Mouse (Mus musculus): ENCODE results near the gene Iqsec1. TPM values are rescaled to one million over a fixed set of nuclear protein-coding genes. Genes with fewer than 3 reads are reported as not detected.
"Not testable (repeated sequence)": the region's sequence is repeated elsewhere in the genome, so short reads cannot be mapped to it uniquely, and the experiment has no call there.

The Iqsec1 gene
- total RNA-seq, 2 experiments from 2014 or later: 194 to 213 TPM

DNA sequence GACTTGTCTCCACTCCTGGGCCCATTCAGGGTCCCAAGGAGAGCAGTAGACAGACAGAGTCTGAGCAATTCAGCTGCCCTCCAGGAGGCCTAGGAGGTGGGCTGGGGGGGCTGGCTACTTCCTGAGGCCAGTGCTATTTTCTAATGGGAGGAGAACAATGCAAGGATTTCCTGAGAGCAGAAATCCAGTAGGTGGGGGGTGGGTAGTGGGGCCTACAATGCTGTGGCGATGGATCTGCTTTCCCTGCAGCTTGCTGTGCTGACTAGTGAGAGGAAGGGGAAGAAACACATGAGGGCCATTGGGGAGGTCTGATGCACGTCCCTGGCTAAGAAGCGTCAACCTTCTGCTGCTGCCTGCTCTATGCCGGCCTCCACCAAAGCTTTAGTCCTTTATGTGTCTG, 309.7 kb downstream of the Iqsec1 start:
- no peak for DNase-seq (ENCODE audit: low spot score in 2 of 2)

DNA sequence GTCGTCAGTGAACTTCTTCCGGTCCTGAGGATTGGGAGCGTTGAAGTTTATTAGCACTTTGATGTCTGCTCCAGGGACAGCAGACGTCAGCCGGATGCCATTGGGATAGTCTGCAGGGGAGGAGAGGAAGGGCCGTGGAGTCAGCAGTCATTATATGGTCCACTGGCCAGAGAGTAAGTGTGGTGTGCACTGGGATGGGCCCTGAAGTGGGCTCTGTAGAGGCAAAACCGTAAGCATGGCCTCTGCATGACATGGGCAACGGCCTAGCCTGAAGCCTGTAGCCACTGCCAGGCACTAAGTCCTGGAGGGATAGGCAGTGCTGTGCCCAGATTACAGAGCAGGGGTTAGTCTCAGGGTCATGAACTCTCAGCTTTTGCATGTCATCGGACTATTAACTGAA, 319.8 kb downstream of the Iqsec1 start:
- DNase-seq (ENCODE audit: low spot score in 2 of 2): no peak

DNA sequence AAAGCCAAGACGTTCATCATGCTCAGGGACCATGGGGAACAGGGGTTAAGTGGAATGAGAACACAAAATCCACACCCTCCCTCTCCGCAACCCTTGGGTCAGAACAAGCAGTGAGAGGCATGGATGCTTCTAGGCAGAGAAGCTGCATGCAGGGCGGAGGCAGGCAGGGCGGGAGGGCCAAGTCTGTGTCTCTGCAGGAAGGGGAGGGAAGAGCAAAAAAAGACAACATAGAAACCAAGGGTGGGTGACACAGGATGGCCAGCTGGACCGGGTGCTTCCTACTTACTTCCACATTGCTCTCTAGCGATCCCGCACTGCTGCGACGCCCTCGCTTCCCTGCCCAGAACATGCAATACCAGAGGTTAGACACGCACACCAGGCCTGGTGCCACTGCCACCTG, 324.7 kb downstream of the Iqsec1 start:
- no peak for DNase-seq (ENCODE audit: low spot score in 2 of 2)

GRCm38 (mm10) chr6:90662148-90662547, 326.3 kb downstream of the Iqsec1 start:
- no peak for DNase-seq (ENCODE audit: low spot score in 2 of 2)

- no peak for DNase-seq (ENCODE audit: low spot score in 2 of 2)
Measured at GRCm38 (mm10) chr6:90661029-90661399, 327.5 kb downstream of the Iqsec1 start.

- DNase-seq (ENCODE audit: low spot score in 2 of 2): no peak
Measured at GRCm38 (mm10) chr6:90660398-90661028, 328.0 kb downstream of the Iqsec1 start.

- DNase-seq (ENCODE audit: low spot score in 2 of 2): no peak
Measured at GRCm38 (mm10) chr6:90659913-90660312, 328.6 kb downstream of the Iqsec1 start.

DNA sequence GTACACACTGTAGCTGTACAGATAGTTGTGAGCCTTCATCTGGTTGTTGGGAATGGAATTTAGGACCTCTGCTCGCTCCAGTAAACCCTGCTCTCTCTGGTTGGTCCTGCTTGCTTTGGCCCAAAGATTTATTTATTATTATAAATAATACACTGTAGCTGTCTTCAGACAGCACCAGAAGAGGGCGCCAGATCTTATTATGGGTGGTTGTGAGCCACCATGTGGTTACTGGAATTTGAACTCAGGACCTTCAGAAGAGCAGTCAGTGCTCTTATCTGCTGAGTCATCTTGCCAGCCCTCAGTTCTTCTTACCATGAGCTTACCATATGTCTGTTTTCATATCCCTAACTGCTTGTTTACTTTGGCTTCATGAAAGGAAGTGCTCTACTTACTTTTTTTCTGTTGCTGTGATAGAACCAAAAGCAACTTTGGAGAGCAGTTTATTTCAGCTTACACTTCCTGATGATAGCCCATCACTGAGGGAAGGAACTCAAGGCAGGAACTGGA, 332.1 kb downstream of the Iqsec1 start:
- DNase-seq (ENCODE audit: low spot score in 2 of 2): not testable (repeated sequence)

DNA sequence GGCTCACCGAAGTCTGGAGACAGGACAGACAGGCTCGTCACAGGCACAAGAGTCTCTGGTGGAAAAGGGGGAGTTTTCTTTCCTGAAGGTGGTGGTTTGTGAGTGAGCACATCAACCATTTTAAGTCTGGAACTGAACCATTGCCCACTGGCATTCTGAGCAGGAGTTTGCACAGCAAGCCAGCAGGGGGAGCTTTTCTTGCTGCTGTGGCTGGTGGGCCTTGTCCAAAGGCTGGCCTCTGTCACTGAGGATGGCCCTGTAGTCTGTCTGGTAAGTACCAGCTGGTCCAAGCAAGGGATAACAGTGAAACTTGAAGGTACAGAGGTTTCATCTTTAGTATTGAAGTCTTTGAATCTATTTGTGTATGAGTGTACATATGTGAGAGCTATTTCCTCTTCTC, 334.7 kb downstream of the Iqsec1 start:
- peak; percentile 50 to 65 for DNase-seq (ENCODE audit: low spot score in 2 of 2)

DNA sequence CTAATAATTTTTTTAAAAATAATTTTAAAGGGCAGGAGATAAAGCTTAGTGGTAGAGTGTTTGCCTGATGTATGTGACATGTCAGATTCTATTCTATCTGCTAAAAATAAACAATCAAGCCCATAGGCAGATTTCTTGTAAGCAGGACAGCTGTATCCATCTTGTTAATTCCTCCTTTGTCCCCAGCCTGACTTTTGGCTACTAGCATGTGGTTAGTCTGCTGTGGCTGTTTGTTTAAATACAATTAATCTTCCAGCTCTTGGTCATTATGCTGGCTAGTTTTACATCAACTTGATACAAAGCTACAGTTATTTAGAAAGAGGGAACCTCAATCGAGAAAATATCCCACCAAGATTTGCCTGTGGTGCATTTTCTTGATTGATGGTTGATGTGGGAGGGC, 337.9 kb downstream of the Iqsec1 start:
- DNase-seq (ENCODE audit: low spot score in 2 of 2): no peak

- DNase-seq (ENCODE audit: low spot score in 2 of 2): no peak
Measured at GRCm38 (mm10) chr6:90649279-90649678, 339.2 kb downstream of the Iqsec1 start.

- no peak for DNase-seq (ENCODE audit: low spot score in 2 of 2)
Measured at GRCm38 (mm10) chr6:90648391-90648790, 340.1 kb downstream of the Iqsec1 start.

DNA sequence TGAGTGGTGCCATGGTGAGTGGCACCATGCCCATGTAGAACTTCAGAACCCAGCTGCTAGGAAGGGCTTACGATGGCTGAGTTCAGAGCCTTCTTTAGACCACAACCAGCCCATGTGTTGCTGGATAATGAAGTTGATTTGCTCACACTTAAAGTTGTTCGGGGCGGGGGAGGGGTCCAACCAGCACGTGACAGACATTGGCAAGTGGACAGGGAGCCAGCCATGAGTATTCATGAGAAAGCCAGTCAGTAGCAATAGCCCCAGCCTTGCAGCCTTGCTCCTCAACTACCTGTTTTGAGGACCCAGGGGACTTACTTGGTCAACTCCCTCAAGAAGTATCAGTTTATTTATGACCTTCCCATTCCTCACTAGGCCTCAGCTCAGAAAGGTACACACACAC, 343.5 kb downstream of the Iqsec1 start:
- no peak for DNase-seq (ENCODE audit: low spot score in 2 of 2)

DNA sequence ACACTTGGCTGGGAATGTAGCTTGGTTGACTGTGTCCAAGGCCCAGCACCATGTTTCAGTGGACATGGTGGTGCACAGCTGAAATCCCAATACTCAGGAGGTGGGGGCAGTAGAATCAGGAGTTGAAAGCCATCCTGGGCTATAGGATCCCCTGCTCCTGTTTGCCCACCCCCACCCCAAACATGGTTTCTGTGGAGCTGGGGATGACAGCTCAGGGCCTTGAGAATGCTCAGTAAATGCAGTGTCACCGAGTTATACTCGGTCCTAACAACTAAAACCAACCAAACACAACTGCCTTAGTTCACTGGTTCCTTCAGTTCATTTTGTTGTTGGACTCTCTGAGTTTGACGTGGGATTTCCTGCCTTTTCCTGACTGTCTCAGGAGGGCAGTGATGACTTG, 345.4 kb downstream of the Iqsec1 start:
- DNase-seq (ENCODE audit: low spot score in 2 of 2): no peak

DNA sequence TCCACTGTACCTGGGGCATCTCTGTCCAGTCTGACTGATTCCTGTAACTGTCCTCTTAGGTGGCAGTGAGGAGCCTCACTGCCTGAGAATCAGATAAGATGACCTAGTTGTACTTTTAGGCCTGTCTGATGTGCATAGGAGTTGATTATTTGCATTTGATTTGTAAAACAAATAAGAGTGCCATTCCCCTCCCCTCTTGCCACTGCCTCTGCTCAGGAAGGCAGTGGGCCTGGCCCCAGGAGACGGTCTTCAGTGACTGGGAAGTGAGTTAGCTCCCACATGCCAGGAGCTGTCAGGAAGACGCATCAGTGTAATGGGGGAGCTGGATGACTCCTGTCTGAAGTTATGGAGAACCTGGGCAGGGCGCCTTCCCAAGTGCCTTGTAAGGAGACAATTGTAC, 352.9 kb downstream of the Iqsec1 start:
- DNase-seq (ENCODE audit: low spot score in 2 of 2): no peak

- no peak for DNase-seq (ENCODE audit: low spot score in 2 of 2)
Measured at GRCm38 (mm10) chr6:90635081-90635480, 353.4 kb downstream of the Iqsec1 start.

GRCm38 (mm10) chr6:90632526-90632925, 356.0 kb downstream of the Iqsec1 start:
- not testable (repeated sequence) for DNase-seq (ENCODE audit: low spot score in 2 of 2)

DNA sequence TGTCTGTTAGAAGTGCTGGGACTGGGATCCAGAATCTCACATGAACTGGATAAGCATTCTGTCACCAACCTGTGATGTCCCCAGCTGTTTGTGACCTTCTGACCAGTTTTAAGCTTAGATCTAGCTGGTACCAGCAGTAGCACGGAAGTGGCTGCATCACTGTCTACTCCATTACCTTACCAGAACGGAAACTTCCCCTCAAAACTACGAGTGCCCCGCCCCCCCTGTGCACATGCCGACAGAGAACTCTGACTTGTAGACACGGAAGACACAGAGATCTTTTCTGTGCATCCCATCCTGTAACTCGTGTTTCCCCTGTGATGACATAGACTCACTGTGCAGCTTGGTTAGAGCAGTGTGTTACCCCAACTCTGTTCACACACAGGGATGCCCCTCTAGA, 358.1 kb downstream of the Iqsec1 start:
- DNase-seq (ENCODE audit: low spot score in 2 of 2): no peak

GRCm38 (mm10) chr6:90629506-90629905, 359.0 kb downstream of the Iqsec1 start:
- no peak for DNase-seq (ENCODE audit: low spot score in 2 of 2)

DNA sequence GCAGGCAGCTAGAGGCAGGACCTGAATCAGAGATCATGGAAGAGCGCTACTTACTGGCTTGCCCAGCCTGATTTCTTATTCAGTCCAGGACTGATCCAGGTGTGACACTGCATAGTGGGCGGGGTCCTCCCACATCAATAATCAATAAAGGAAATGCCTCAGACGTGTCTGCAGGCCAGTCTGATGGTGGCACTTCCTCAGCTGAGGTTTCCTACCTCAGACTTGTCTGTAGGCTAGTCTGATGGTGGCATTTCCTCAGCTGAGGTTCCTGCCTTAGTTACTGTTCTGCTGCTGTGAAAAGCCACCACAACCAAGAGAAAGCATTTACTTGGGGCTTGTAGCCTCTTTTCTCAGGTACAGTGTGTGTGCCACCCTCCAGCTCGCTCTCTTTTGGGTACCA, 360.9 kb downstream of the Iqsec1 start:
- DNase-seq (ENCODE audit: low spot score in 2 of 2): no peak

GRCm38 (mm10) chr6:90625207-90625994, 363.1 kb downstream of the Iqsec1 start:
- DNase-seq (ENCODE audit: low spot score in 2 of 2): no peak

DNA sequence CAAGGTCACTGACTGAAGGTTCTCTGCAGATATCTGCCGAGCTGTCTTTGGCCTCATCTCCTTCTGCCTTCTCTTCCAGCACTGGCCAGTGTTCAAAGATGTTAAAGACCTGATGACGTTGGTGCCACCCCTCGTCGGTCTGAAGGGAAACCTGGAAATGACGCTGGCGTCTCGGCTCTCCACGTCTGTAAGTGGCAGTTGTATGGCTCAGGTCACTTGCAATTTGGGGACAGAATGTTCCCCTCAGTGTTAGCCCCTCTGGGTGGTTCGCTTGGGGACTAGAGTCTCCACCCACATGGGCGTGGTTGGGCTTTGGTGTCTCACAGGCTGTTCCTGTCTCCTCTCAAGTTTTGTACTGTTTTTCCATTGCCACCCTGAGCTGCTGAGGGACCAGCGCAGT, 363.8 kb downstream of the Iqsec1 start:
- no peak for DNase-seq (ENCODE audit: low spot score in 2 of 2)

GRCm38 (mm10) chr6:90624184-90624583, 364.3 kb downstream of the Iqsec1 start:
- peak in 1 of 2 experiments; percentile 61 for DNase-seq (ENCODE audit: low spot score in 2 of 2)

All from layer of hippocampus, postnatal 10 days (tissue).